Mouse (Mus musculus) retina, postnatal 1 day (tissue): Measurements from ENCODE around the gene Rars.

ENCODE experiments used
- DNase-seq: peaks from one replicate; pipeline ENCODE4 v3.0.0-alpha.2; 2012

Rars gene

GRCm38 (mm10) chr11:35769746-35770437 is 64.4 kb downstream of the Rars start:
- no peak for DNase-seq

GRCm38 (mm10) chr11:35769188-35769745 is 65.0 kb downstream of the Rars start, which contains the start of gene Pank3:
TSS of gene Pank3 (plus strand) at chr11:35769484.
- DNase-seq, result peak; percentile 100

- no peak for DNase-seq
Observed at GRCm38 (mm10) chr11:35766845-35767244, 67.5 kb downstream of the Rars start.

DNA sequence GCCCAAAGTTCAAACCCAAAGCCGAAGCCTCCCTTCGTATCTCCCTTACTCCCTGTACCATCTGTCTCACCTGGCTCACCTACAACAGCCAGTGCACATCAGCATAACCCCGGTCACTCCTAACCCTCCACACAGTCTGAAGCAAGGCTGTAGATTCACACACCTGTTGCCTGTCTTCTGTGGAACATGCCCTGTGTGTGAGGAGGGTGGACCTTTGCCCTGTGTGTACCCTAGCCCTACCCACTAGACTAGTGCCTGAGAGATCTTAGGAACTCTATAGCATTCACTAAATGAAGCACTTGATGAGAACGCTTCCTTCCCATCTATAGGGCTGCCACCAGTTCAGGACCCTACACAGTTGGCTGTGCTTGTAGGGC is 73.7 kb downstream of the Rars start:
- DNase-seq, result no peak

GRCm38 (mm10) chr11:35760001-35760626 is 74.2 kb downstream of the Rars start:
- no peak for DNase-seq
